In genomic region chr10:66548073-66548472, GRCm38 (mm10) we compare ENCODE assay signal across 16 mouse cellular contexts.
DNase-seq lines count a peak whose midpoint lies in the region; ATAC-seq lines count a peak whose summit lies in the region.
"Had no signal": no experiment of that assay in that cellular context is flagged by ENCODE, and none has a peak within 500 bp of the region (broad histone marks: within the 10 kb centered on the region; RNA-seq: fewer than 3 reads in every experiment).

No protein-coding gene starts in this region.

- ATAC-seq in embryonic facial prominence, embryonic 11.5 days (replicated peaks; ENCODE audit: insufficient number of reproducible peaks, low FRiP score, low TSS enrichment, low read depth), result no peak; the same call in 1 of the 2 replicates
- peak; percentile 63 for ATAC-seq in neural tube, embryonic 11.5 days (ENCODE audit: insufficient read depth, low FRiP score, low TSS enrichment)
- no peak for ATAC-seq in neural tube, embryonic 15.5 days (ENCODE audit: low FRiP score)
- no peak for ATAC-seq in erythroid progenitor cell, adult 5-6 weeks (replicated peaks; ENCODE audit: low FRiP score, poor library complexity, severe bottlenecking)
- ATAC-seq: liver, embryonic 12.5 days had no signal

- H3K4me1 ChIP-seq in embryonic facial prominence, embryonic 11.5 days (ENCODE audit: control insufficient read depth, insufficient read depth, low read length), result no peaks in the 10 kb centered on the region
- H3K4me1 ChIP-seq in embryonic facial prominence, embryonic 10.5 days, result peaks cover 5% of the 10 kb centered on the region; the same call in 1 of the 2 replicates
- no peaks in the 10 kb centered on the region for H3K4me1 ChIP-seq in neural tube, embryonic 11.5 days (ENCODE audit: control insufficient read depth, insufficient read depth, low read length)
- H3K4me1 ChIP-seq in neural tube, embryonic 15.5 days, result no peaks in the 10 kb centered on the region
- H3K4me1 ChIP-seq: liver, embryonic 12.5 days had no signal

- H3K4me2 ChIP-seq in embryonic facial prominence, embryonic 11.5 days (ENCODE audit: low read depth, low read length), result no peak overlapping the region
- H3K4me2 ChIP-seq in neural tube, embryonic 11.5 days (ENCODE audit: low read depth), result no peak overlapping the region
- no peak overlapping the region for H3K4me2 ChIP-seq in neural tube, embryonic 15.5 days
- H3K4me2 ChIP-seq: heart, embryonic 11.5 days; liver, embryonic 12.5 days had no signal

- no peaks in the 10 kb centered on the region for H3K9me3 ChIP-seq in embryonic facial prominence, embryonic 11.5 days (replicated peaks; ENCODE audit: control insufficient read depth, low read length)
- no peaks in the 10 kb centered on the region for H3K9me3 ChIP-seq in embryonic facial prominence, embryonic 10.5 days
- H3K9me3 ChIP-seq in neural tube, embryonic 11.5 days (ENCODE audit: control insufficient read depth, low read length), result no peaks in the 10 kb centered on the region
- H3K9me3 ChIP-seq in neural tube, embryonic 15.5 days (replicated peaks), result no peaks in the 10 kb centered on the region
- H3K9me3 ChIP-seq: liver, embryonic 12.5 days had no signal

- 50% methylated on average over 4 of the region's 4 CpGs for WGBS in embryonic facial prominence, embryonic 11.5 days
- WGBS in embryonic facial prominence, embryonic 10.5 days, result 56% methylated on average over 4 of the region's 4 CpGs
- WGBS in neural tube, embryonic 11.5 days, result 78% methylated on average over 4 of the region's 4 CpGs
- 67% methylated on average over 4 of the region's 4 CpGs for WGBS in neural tube, embryonic 15.5 days

- DNase-seq in embryonic facial prominence, embryonic 11.5 days (ENCODE audit: low spot score), result peak; percentile 25
- DNase-seq in embryonic facial prominence, embryonic 10.5 days (ENCODE audit: low spot score), result no peak
- DNase-seq in neural tube, embryonic 11.5 days (ENCODE audit: low spot score), result no peak
- DNase-seq in kidney, postnatal 10 days, result peak; percentile 8
- DNase-seq in ovary, adult 18-20 months (ENCODE audit: low spot score), result no peak
- DNase-seq in thymus, postnatal 14 days, result no peak
- DNase-seq: cerebellum, adult 2 months; gastrocnemius, postnatal 14 days; heart, postnatal 36 days; layer of hippocampus, adult 9-11 months; right cerebral cortex, postnatal 4 days; thymus, adult 2 months had no signal

- H3K9ac ChIP-seq in embryonic facial prominence, embryonic 11.5 days (replicated peaks; ENCODE audit: low read length), result no peak overlapping the region
- no peak overlapping the region for H3K9ac ChIP-seq in neural tube, embryonic 11.5 days (ENCODE audit: low read length)
- no peak overlapping the region for H3K9ac ChIP-seq in neural tube, embryonic 15.5 days (replicated peaks)
- H3K9ac ChIP-seq: liver, embryonic 12.5 days had no signal

- H3K36me3 ChIP-seq in embryonic facial prominence, embryonic 11.5 days (replicated peaks; ENCODE audit: control insufficient read depth, insufficient read depth, low read depth, low read length), result no peaks in the 10 kb centered on the region
- no peaks in the 10 kb centered on the region for H3K36me3 ChIP-seq in embryonic facial prominence, embryonic 10.5 days (replicated peaks)
- no peaks in the 10 kb centered on the region for H3K36me3 ChIP-seq in neural tube, embryonic 11.5 days (ENCODE audit: control insufficient read depth, insufficient read depth, low read length)
- no peaks in the 10 kb centered on the region for H3K36me3 ChIP-seq in neural tube, embryonic 15.5 days
- H3K36me3 ChIP-seq: liver, embryonic 12.5 days had no signal

- H3K27me3 ChIP-seq in embryonic facial prominence, embryonic 11.5 days (ENCODE audit: control insufficient read depth, insufficient read depth, low read length), result no peaks in the 10 kb centered on the region
- 0 out of 2 replicates have a peak, but pooled peaks cover 16% of the 10 kb centered on the region for H3K27me3 ChIP-seq in embryonic facial prominence, embryonic 10.5 days (replicated peaks; ENCODE audit: low read depth, poor library complexity, severe bottlenecking)
- H3K27me3 ChIP-seq in neural tube, embryonic 11.5 days (ENCODE audit: control insufficient read depth, insufficient read depth, low read length), result no peaks in the 10 kb centered on the region
- no peaks in the 10 kb centered on the region for H3K27me3 ChIP-seq in neural tube, embryonic 15.5 days (replicated peaks)
- H3K27me3 ChIP-seq: liver, embryonic 12.5 days had no signal

- no peak overlapping the region for H3K27ac ChIP-seq in embryonic facial prominence, embryonic 11.5 days (replicated peaks; ENCODE audit: low read depth, low read length)
- H3K27ac ChIP-seq in embryonic facial prominence, embryonic 10.5 days (replicated peaks), result no peak overlapping the region
- no peak overlapping the region for H3K27ac ChIP-seq in neural tube, embryonic 11.5 days (ENCODE audit: low read depth, low read length)
- H3K27ac ChIP-seq in neural tube, embryonic 15.5 days (replicated peaks), result no peak overlapping the region
- H3K27ac ChIP-seq: liver, embryonic 12.5 days had no signal

- H3K4me3 ChIP-seq in embryonic facial prominence, embryonic 11.5 days (ENCODE audit: low read depth, low read length), result no peak overlapping the region
- H3K4me3 ChIP-seq in embryonic facial prominence, embryonic 10.5 days, result no peak overlapping the region
- no peak overlapping the region for H3K4me3 ChIP-seq in neural tube, embryonic 11.5 days (ENCODE audit: low read depth, low read length)
- H3K4me3 ChIP-seq in neural tube, embryonic 15.5 days (replicated peaks), result no peak overlapping the region
- H3K4me3 ChIP-seq: liver, embryonic 12.5 days had no signal

Comparison
In these comparisons a context has a peak if more than half of its experiments do, and no peak if none do; other contexts are left out.
1. DNase-seq: peak in embryonic facial prominence, embryonic 11.5 days (single experiment) and kidney, postnatal 10 days (single experiment); none in embryonic facial prominence, embryonic 10.5 days (single experiment), neural tube, embryonic 11.5 days (single experiment), ovary, adult 18-20 months (single experiment) and thymus, postnatal 14 days (single experiment).